Mouse (Mus musculus): Measurements from ENCODE around the gene Nemf. TPM values are rescaled to one million over a fixed set of nuclear protein-coding genes. Genes with fewer than 3 reads are reported as not detected.
"Not testable (repeated sequence)": the region's sequence is repeated elsewhere in the genome, so short reads cannot be mapped to it uniquely, and the experiment has no call there.

The Nemf gene
- polyA plus RNA-seq, 1 experiment from 2014 or later, result 41.9 TPM

GRCm38 (mm10) chr12:69361919-69362318 is 5.0 kb upstream of the Nemf start:
- H3K4me2 ChIP-seq (replicated peaks; ENCODE audit: low read depth), result peak overlapping the region; percentile 64
- WGBS, result 4% methylated on average over 10 of the region's 10 CpGs
- peak overlapping the region; percentile 76 for H3K27ac ChIP-seq (ENCODE audit: low read depth, low read length)
- ATAC-seq, result no peak
- H3K27me3 ChIP-seq (replicated peaks; ENCODE audit: control insufficient read depth, insufficient read depth, low read length), result no peaks in the 10 kb centered on the region
- peak overlapping the region; percentile 38 for H3K4me3 ChIP-seq (ENCODE audit: low read depth, low read length)
- H3K4me1 ChIP-seq (replicated peaks; ENCODE audit: control insufficient read depth, insufficient read depth, low read length), result no peaks in the 10 kb centered on the region
- no peaks in the 10 kb centered on the region for H3K36me3 ChIP-seq (ENCODE audit: control insufficient read depth, insufficient read depth)
- peak overlapping the region; percentile 24; the same call in 1 of the 2 replicates for H3K9ac ChIP-seq (ENCODE audit: low read depth, low read length)
- H3K9me3 ChIP-seq (ENCODE audit: control insufficient read depth), result no peaks in the 10 kb centered on the region
- no peak for TF ChIP-seq CTCF (IDR thresholded peaks at IDR 0.05; ENCODE audit: low read depth)

GRCm38 (mm10) chr12:69360997-69361899 is 4.3 kb upstream of the Nemf start:
- Histone ChIP-seq H3K4me2 (replicated peaks; ENCODE audit: low read depth) (peak overlapping the region; percentile 64), H3K4me3 (ENCODE audit: low read depth, low read length) (peak overlapping the region; percentile 38), H3K9ac (ENCODE audit: low read depth, low read length) (peak overlapping the region; percentile 24; the same call in 1 of the 2 replicates), H3K27ac (ENCODE audit: low read depth, low read length) (peak overlapping the region; percentile 76)
- not testable (repeated sequence) for H3K9me3 ChIP-seq (ENCODE audit: control insufficient read depth); H3K36me3 ChIP-seq (ENCODE audit: control insufficient read depth, insufficient read depth); H3K27me3 ChIP-seq (replicated peaks; ENCODE audit: control insufficient read depth, insufficient read depth, low read length); H3K4me1 ChIP-seq (replicated peaks; ENCODE audit: control insufficient read depth, insufficient read depth, low read length)
- ATAC-seq, result peak; percentile 92
- under 1% methylated on average over 40 of the region's 50 CpGs for WGBS

- no peak overlapping the region for H3K4me3 ChIP-seq (ENCODE audit: low read depth, low read length)
- peak; percentile 25 for ATAC-seq
- H3K9ac ChIP-seq (ENCODE audit: low read depth, low read length), result no peak overlapping the region
- no peak overlapping the region for H3K4me2 ChIP-seq (replicated peaks; ENCODE audit: low read depth)
- no peaks in the 10 kb centered on the region for H3K4me1 ChIP-seq (replicated peaks; ENCODE audit: control insufficient read depth, insufficient read depth, low read length)
- H3K27me3 ChIP-seq (replicated peaks; ENCODE audit: control insufficient read depth, insufficient read depth, low read length), result no peaks in the 10 kb centered on the region
- WGBS, result 18% methylated on average over 5 of the region's 5 CpGs
- H3K27ac ChIP-seq (ENCODE audit: low read depth, low read length), result no peak overlapping the region
- peak; percentile 86 for TF ChIP-seq CTCF (IDR thresholded peaks at IDR 0.05; ENCODE audit: low read depth)
- H3K9me3 ChIP-seq (ENCODE audit: control insufficient read depth), result no peaks in the 10 kb centered on the region
- H3K36me3 ChIP-seq (ENCODE audit: control insufficient read depth, insufficient read depth), result no peaks in the 10 kb centered on the region
Observed at GRCm38 (mm10) chr12:69360655-69360996, 3.7 kb upstream of the Nemf start.

GRCm38 (mm10) chr12:69357300-69357646 is 308 bp upstream of the Nemf start:
- no peak overlapping the region for H3K27ac ChIP-seq (ENCODE audit: low read depth, low read length)
- peak overlapping the region; percentile 78 for H3K4me2 ChIP-seq (replicated peaks; ENCODE audit: low read depth)
- ATAC-seq, result no peak
- TF ChIP-seq CTCF (IDR thresholded peaks at IDR 0.05; ENCODE audit: low read depth), result no peak
- H3K4me1 ChIP-seq (replicated peaks; ENCODE audit: control insufficient read depth, insufficient read depth, low read length), result no peaks in the 10 kb centered on the region
- H3K9me3 ChIP-seq (ENCODE audit: control insufficient read depth), result no peaks in the 10 kb centered on the region
- no peaks in the 10 kb centered on the region for H3K27me3 ChIP-seq (replicated peaks; ENCODE audit: control insufficient read depth, insufficient read depth, low read length)
- peak overlapping the region; percentile 85 for H3K9ac ChIP-seq (ENCODE audit: low read depth, low read length)
- peaks cover 8% of the 10 kb centered on the region; the same call in 1 of the 2 replicates for H3K36me3 ChIP-seq (ENCODE audit: control insufficient read depth, insufficient read depth)
- H3K4me3 ChIP-seq (ENCODE audit: low read depth, low read length), result peak overlapping the region; percentile 86
- WGBS, result 5% methylated on average over 13 of the region's 13 CpGs

- 58% methylated on average over 1 of the region's 1 CpGs for WGBS
- peaks cover 24% of the 10 kb centered on the region for H3K36me3 ChIP-seq (ENCODE audit: control insufficient read depth, insufficient read depth)
- no peak for ATAC-seq
- H3K4me1 ChIP-seq (replicated peaks; ENCODE audit: control insufficient read depth, insufficient read depth, low read length), result no peaks in the 10 kb centered on the region
- H3K9ac ChIP-seq (ENCODE audit: low read depth, low read length), result no peak overlapping the region
- TF ChIP-seq CTCF (IDR thresholded peaks at IDR 0.05; ENCODE audit: low read depth), result peak; percentile 45
- H3K4me3 ChIP-seq (ENCODE audit: low read depth, low read length), result no peak overlapping the region
- H3K27me3 ChIP-seq (replicated peaks; ENCODE audit: control insufficient read depth, insufficient read depth, low read length), result no peaks in the 10 kb centered on the region
- H3K4me2 ChIP-seq (replicated peaks; ENCODE audit: low read depth), result no peak overlapping the region
- no peaks in the 10 kb centered on the region for H3K9me3 ChIP-seq (ENCODE audit: control insufficient read depth)
- no peak overlapping the region for H3K27ac ChIP-seq (ENCODE audit: low read depth, low read length)
Observed at GRCm38 (mm10) chr12:69351685-69352084, 5.3 kb downstream of the Nemf start.

- ATAC-seq, result no peak
- no peak overlapping the region for H3K9ac ChIP-seq (ENCODE audit: low read depth, low read length)
- no peaks in the 10 kb centered on the region for H3K9me3 ChIP-seq (ENCODE audit: control insufficient read depth)
- H3K4me3 ChIP-seq (ENCODE audit: low read depth, low read length), result no peak overlapping the region
- no peak for TF ChIP-seq CTCF (IDR thresholded peaks at IDR 0.05; ENCODE audit: low read depth)
- no peak overlapping the region for H3K4me2 ChIP-seq (replicated peaks; ENCODE audit: low read depth)
- no peaks in the 10 kb centered on the region for H3K4me1 ChIP-seq (replicated peaks; ENCODE audit: control insufficient read depth, insufficient read depth, low read length)
- no peaks in the 10 kb centered on the region for H3K27me3 ChIP-seq (replicated peaks; ENCODE audit: control insufficient read depth, insufficient read depth, low read length)
- 86% methylated on average over 2 of the region's 2 CpGs for WGBS
- no peak overlapping the region for H3K27ac ChIP-seq (ENCODE audit: low read depth, low read length)
- H3K36me3 ChIP-seq (ENCODE audit: control insufficient read depth, insufficient read depth), result peaks cover 33% of the 10 kb centered on the region
Observed at GRCm38 (mm10) chr12:69349928-69350327, 7.0 kb downstream of the Nemf start.

Measured in intestine, postnatal 0 days (tissue).